Mouse (Mus musculus): ENCODE measurements around the gene Batf3. TPM values are rescaled to one million over a fixed set of nuclear protein-coding genes. Genes with fewer than 3 reads are reported as not detected.

Gene Batf3
- total and polyA plus RNA-seq, 3 experiments, result 0.60 to 1.8 TPM; not detected in 1

GRCm38 (mm10) chr1:191062241-191062780 is 35.3 kb upstream of the Batf3 start:
- Histone ChIP-seq H3K27me3 (ENCODE audit: control insufficient read depth, insufficient read depth, low read length) (no peaks in the 10 kb centered on the region), H3K27ac (peak overlapping the region; percentile 71), H3K9ac (ENCODE audit: low read depth, low read length) (peak overlapping the region; percentile 85)

GRCm38 (mm10) chr1:191062781-191063485 is 34.7 kb upstream of the Batf3 start, which contains the start of the genes Tatdn3 and Nsl1:
Tatdn3 (minus strand) TSS chr1:191062932.
Nsl1 (plus strand) TSS chr1:191063012.
- under 1% methylated on average over 56 of the region's 56 CpGs for WGBS
- H3K79me2 ChIP-seq (replicated peaks; ENCODE audit: control insufficient read depth, insufficient read depth, low read length), result no peaks in the 10 kb centered on the region
- TF ChIP-seq CTCF (IDR thresholded peaks at IDR 0.05) (peak; percentile 61), POLR2A (IDR thresholded peaks at IDR 0.05; ENCODE audit: insufficient read depth, low read depth, low read length) (peak; percentile 76), EP300 (IDR thresholded peaks at IDR 0.05; ENCODE audit: insufficient read depth, low read depth, low read length) (0 out of 2 replicates have a peak, but pooled peaks have one; percentile 34)
- peak within 1 kb of the TSS; percentile 83 for H3K4me3 ChIP-seq
- no peaks in the 10 kb centered on the region for H3K27me3 ChIP-seq (ENCODE audit: control insufficient read depth, insufficient read depth, low read length)
- no peaks in the 10 kb centered on the region for H3K4me1 ChIP-seq (ENCODE audit: control insufficient read depth, insufficient read depth, low read length)
- DNase-seq, result peak; percentile 91 to 97
- intact Hi-C loops (cut with DNase I), result loop anchor here (1.0 to 10.0 kb wide), 3 partner anchors 37 to 228 kb away; partner anchors contain the start of genes Angel2 and Flvcr1
- peak within 1 kb of the TSS; percentile 71 for H3K27ac ChIP-seq
- H3K9ac ChIP-seq (ENCODE audit: low read depth, low read length), result peak within 1 kb of the TSS; percentile 85
- H3K36me3 ChIP-seq (ENCODE audit: control insufficient read depth, insufficient read depth, low read length), result no peaks in the 10 kb centered on the region

More at GRCm38 (mm10) chr1:191062241-191062780, 35.3 kb upstream of the Batf3 start:
- Histone ChIP-seq H3K36me3 (ENCODE audit: control insufficient read depth, insufficient read depth, low read length) (no peaks in the 10 kb centered on the region), H3K79me2 (replicated peaks; ENCODE audit: control insufficient read depth, insufficient read depth, low read length) (no peaks in the 10 kb centered on the region), H3K4me1 (ENCODE audit: control insufficient read depth, insufficient read depth, low read length) (no peaks in the 10 kb centered on the region), H3K4me3 (peak overlapping the region; percentile 83)
- TF ChIP-seq EP300 (IDR thresholded peaks at IDR 0.05; ENCODE audit: insufficient read depth, low read depth, low read length), result no peak
- no peak for TF ChIP-seq POLR2A (IDR thresholded peaks at IDR 0.05; ENCODE audit: insufficient read depth, low read depth, low read length)
- TF ChIP-seq CTCF (IDR thresholded peaks at IDR 0.05), result no peak
- DNase-seq, result no peak
- 4% methylated on average over 15 of the region's 15 CpGs for WGBS
- intact Hi-C loops (cut with DNase I), result loop anchor here (1.0 to 10.0 kb wide), 3 partner anchors 36 to 228 kb away; partner anchors contain the start of genes Angel2 and Flvcr1

- intact Hi-C loops (cut with DNase I), result loop anchor here (5.0 to 10.0 kb wide), 2 partner anchors 136 to 229 kb away; partner anchors contain the start of gene Angel2
- Histone ChIP-seq H3K36me3 (ENCODE audit: control insufficient read depth, insufficient read depth, low read length) (no peaks in the 10 kb centered on the region), H3K79me2 (replicated peaks; ENCODE audit: control insufficient read depth, insufficient read depth, low read length) (no peaks in the 10 kb centered on the region), H3K4me1 (ENCODE audit: control insufficient read depth, insufficient read depth, low read length) (no peaks in the 10 kb centered on the region), H3K27ac (no peak overlapping the region), H3K9ac (ENCODE audit: low read depth, low read length) (no peak overlapping the region), H3K27me3 (ENCODE audit: control insufficient read depth, insufficient read depth, low read length) (no peaks in the 10 kb centered on the region), H3K4me3 (no peak overlapping the region)
- 42% methylated on average over 9 of the region's 9 CpGs for WGBS
- no peak for TF ChIP-seq CTCF (IDR thresholded peaks at IDR 0.05)
- TF ChIP-seq EP300 (IDR thresholded peaks at IDR 0.05; ENCODE audit: insufficient read depth, low read depth, low read length), result no peak
- no peak for TF ChIP-seq POLR2A (IDR thresholded peaks at IDR 0.05; ENCODE audit: insufficient read depth, low read depth, low read length)
- no peak for DNase-seq
Observed at GRCm38 (mm10) chr1:191063700-191064099, 33.9 kb upstream of the Batf3 start.

GRCm38 (mm10) chr1:191064535-191064934 is 33.1 kb upstream of the Batf3 start:
- Histone ChIP-seq H3K79me2 (replicated peaks; ENCODE audit: control insufficient read depth, insufficient read depth, low read length) (no peaks in the 10 kb centered on the region), H3K4me3 (no peak overlapping the region), H3K4me1 (ENCODE audit: control insufficient read depth, insufficient read depth, low read length) (no peaks in the 10 kb centered on the region), H3K36me3 (ENCODE audit: control insufficient read depth, insufficient read depth, low read length) (no peaks in the 10 kb centered on the region), H3K27ac (no peak overlapping the region), H3K9ac (ENCODE audit: low read depth, low read length) (no peak overlapping the region), H3K27me3 (ENCODE audit: control insufficient read depth, insufficient read depth, low read length) (no peaks in the 10 kb centered on the region)
- WGBS, result 83% methylated on average over 2 of the region's 2 CpGs
- intact Hi-C loops (cut with DNase I), result loop anchor here (5.0 to 10.0 kb wide), 2 partner anchors 137 to 230 kb away; partner anchors contain the start of gene Angel2
- no peak for DNase-seq
- TF ChIP-seq POLR2A (IDR thresholded peaks at IDR 0.05; ENCODE audit: insufficient read depth, low read depth, low read length), result no peak
- no peak for TF ChIP-seq EP300 (IDR thresholded peaks at IDR 0.05; ENCODE audit: insufficient read depth, low read depth, low read length)

- TF ChIP-seq POLR2A (IDR thresholded peaks at IDR 0.05; ENCODE audit: insufficient read depth, low read depth, low read length) (no peak), CTCF (IDR thresholded peaks at IDR 0.05) (no peak), EP300 (IDR thresholded peaks at IDR 0.05; ENCODE audit: insufficient read depth, low read depth, low read length) (no peak)
- Histone ChIP-seq H3K27me3 (ENCODE audit: control insufficient read depth, insufficient read depth, low read length) (no peaks in the 10 kb centered on the region), H3K4me1 (ENCODE audit: control insufficient read depth, insufficient read depth, low read length) (no peaks in the 10 kb centered on the region), H3K27ac (no peak overlapping the region), H3K79me2 (replicated peaks; ENCODE audit: control insufficient read depth, insufficient read depth, low read length) (no peaks in the 10 kb centered on the region), H3K4me3 (no peak overlapping the region), H3K36me3 (ENCODE audit: control insufficient read depth, insufficient read depth, low read length) (no peaks in the 10 kb centered on the region), H3K9ac (ENCODE audit: low read depth, low read length) (no peak overlapping the region)
- WGBS, result 75% methylated on average over 4 of the region's 4 CpGs
- no peak for DNase-seq
- intact Hi-C loops (cut with DNase I), result loop anchor here (10.0 kb wide), 1 partner anchor 230 kb away; no protein-coding TSS in a partner anchor
Observed at GRCm38 (mm10) chr1:191065188-191065587, 32.5 kb upstream of the Batf3 start.
